Mouse (Mus musculus): ENCODE results near the gene Rdh5.

Gene Rdh5

GRCm38 (mm10) chr10:128904812-128905211 lies 17.9 kb downstream of the Rdh5 start:
- DNase-seq (ENCODE audit: low read depth, low spot score), result no peak

GRCm38 (mm10) chr10:128902409-128902988 lies 20.2 kb downstream of the Rdh5 start:
- no peak for DNase-seq (ENCODE audit: low read depth, low spot score)

- DNase-seq (ENCODE audit: low read depth, low spot score), result no peak
Observed at GRCm38 (mm10) chr10:128901409-128901808, 21.3 kb downstream of the Rdh5 start.

GRCm38 (mm10) chr10:128900698-128901097 lies 22.0 kb downstream of the Rdh5 start, which contains the start of gene Cd63:
Gene Cd63 (plus strand): TSS chr10:128900989.
- DNase-seq (ENCODE audit: low read depth, low spot score), result no peak

- DNase-seq (ENCODE audit: low read depth, low spot score), result no peak
Observed at GRCm38 (mm10) chr10:128899759-128900490, 22.8 kb downstream of the Rdh5 start.

- DNase-seq (ENCODE audit: low read depth, low spot score), result no peak
Observed at GRCm38 (mm10) chr10:128897501-128897900, 25.2 kb downstream of the Rdh5 start.

- DNase-seq (ENCODE audit: low read depth, low spot score), result no peak
Observed at GRCm38 (mm10) chr10:128896807-128897206, 25.9 kb downstream of the Rdh5 start.

- DNase-seq (ENCODE audit: low read depth, low spot score), result no peak
Observed at GRCm38 (mm10) chr10:128895952-128896693, 26.6 kb downstream of the Rdh5 start.

GRCm38 (mm10) chr10:128895437-128895836 lies 27.3 kb downstream of the Rdh5 start:
- DNase-seq (ENCODE audit: low read depth, low spot score), result peak; percentile 61

- DNase-seq (ENCODE audit: low read depth, low spot score), result no peak
Observed at GRCm38 (mm10) chr10:128892246-128892645, 30.4 kb downstream of the Rdh5 start.

- DNase-seq (ENCODE audit: low read depth, low spot score), result no peak
Observed at GRCm38 (mm10) chr10:128891296-128892094, 31.2 kb downstream of the Rdh5 start, which contains the start of gene Gdf11. Gene Gdf11 (minus strand): TSS chr10:128891718.

GRCm38 (mm10) chr10:128890383-128891295 lies 32.0 kb downstream of the Rdh5 start:
- DNase-seq (ENCODE audit: low read depth, low spot score), result no peak

- DNase-seq (ENCODE audit: low read depth, low spot score), result no peak
Observed at GRCm38 (mm10) chr10:128889846-128890245, 32.8 kb downstream of the Rdh5 start.

GRCm38 (mm10) chr10:128888941-128889827 lies 33.5 kb downstream of the Rdh5 start:
- no peak for DNase-seq (ENCODE audit: low read depth, low spot score)

GRCm38 (mm10) chr10:128882067-128882466 lies 40.6 kb downstream of the Rdh5 start:
- DNase-seq (ENCODE audit: low read depth, low spot score), result no peak

GRCm38 (mm10) chr10:128878811-128879210 lies 43.9 kb downstream of the Rdh5 start:
- no peak for DNase-seq (ENCODE audit: low read depth, low spot score)

- no peak for DNase-seq (ENCODE audit: low read depth, low spot score)
Observed at GRCm38 (mm10) chr10:128878291-128878690, 44.4 kb downstream of the Rdh5 start.

GRCm38 (mm10) chr10:128870341-128870740 lies 52.3 kb downstream of the Rdh5 start:
- no peak for DNase-seq (ENCODE audit: low read depth, low spot score)

GRCm38 (mm10) chr10:128866518-128866917 lies 56.2 kb downstream of the Rdh5 start:
- DNase-seq (ENCODE audit: low read depth, low spot score), result no peak

GRCm38 (mm10) chr10:128866042-128866441 lies 56.6 kb downstream of the Rdh5 start:
- no peak for DNase-seq (ENCODE audit: low read depth, low spot score)
